Mouse (Mus musculus) forebrain, postnatal 0 days (tissue): ENCODE results near the gene Mgat5. TPM values are rescaled to one million over a fixed set of nuclear protein-coding genes. Genes with fewer than 3 reads are reported as not detected.

Experiments
- ATAC-seq: fragments of 200-750 bp; cut with Nextera tagmentation; 2 replicates; pipeline ENCODE4 v1.8.0; 2017; ENCODE audit warnings: mild to moderate bottlenecking, moderate library complexity
- DNase-seq: peaks from one replicate; pipeline ENCODE4 v3.0.0-alpha.2; 2015
- H3K27ac ChIP-seq: fragments of 300-500 bp; sonication (generic); 2 replicates; pipeline ENCODE4 v1.5.1; 2014; ENCODE audit warnings: low read depth, mild to moderate bottlenecking, antibody characterized with exemption, low read length, moderate library complexity, mixed read lengths
- H3K27me3 ChIP-seq: fragments of 300-500 bp; sonication (generic); 2 replicates; pipeline ENCODE4 v1.6.1; 2014; ENCODE audit warnings: mild to moderate bottlenecking, low read length, mixed read lengths; ENCODE audit not compliant: insufficient read depth
- H3K36me3 ChIP-seq: fragments of 300-500 bp; sonication (generic); 2 replicates; pipeline ENCODE4 v1.6.1; 2014; ENCODE audit warnings: mild to moderate bottlenecking, moderate library complexity; ENCODE audit not compliant: insufficient read depth
- H3K4me1 ChIP-seq: fragments of 300-500 bp; sonication (generic); 2 replicates; pipeline ENCODE4 v1.6.1; 2014; ENCODE audit warnings: antibody characterized with exemption; ENCODE audit not compliant: insufficient read depth
- H3K4me2 ChIP-seq: fragments of 300-500 bp; sonication (generic); 2 replicates; pipeline ENCODE4 v1.6.1; 2014; ENCODE audit warnings: low read depth, mild to moderate bottlenecking, moderate library complexity
- H3K4me3 ChIP-seq: fragments of 300-500 bp; sonication (generic); 2 replicates; pipeline ENCODE4 v1.5.1; 2014; ENCODE audit warnings: low read depth, low read length, mixed read lengths
- H3K9ac ChIP-seq: fragments of 300-500 bp; sonication (generic); 2 replicates; pipeline ENCODE4 v1.6.1; 2014; ENCODE audit warnings: mild to moderate bottlenecking
- H3K9me3 ChIP-seq: fragments of 300-500 bp; sonication (generic); 2 replicates; pipeline ENCODE4 v1.6.1; 2016; ENCODE audit warnings: low read length
- CTCF ChIP-seq: sonication (generic); IDR thresholded peaks from 2 replicates; pipeline ENCODE4 v1.5.1; 2016; ENCODE audit warnings: antibody characterized with exemption, control low read depth, low read depth
- WGBS: fragments of 180-500 bp; shearing (Covaris S2); extraction: QIAGEN DNeasy Blood & Tissue Kit; methylation state at CpG from one replicate; pipeline ENCODE4 v1.1.7; 2014; 5-methylcytosine and 5-hydroxymethylcytosine counted together
- polyA plus RNA-seq: library from polyadenylated mRNA; unstranded; fragments of >200 nt; fragmentation: Nextera tagmentation; extraction: Ambion mirVana; gene quantifications from 2 replicates; pipeline ENCODE4 v1.2.1, GENCODE M21; 2015
- total RNA-seq: library from RNA; depleted of rRNA; stranded (reverse); fragments of >200 nt; gene quantifications from 2 replicates; pipeline ENCODE4 v1.2.3, GENCODE M21; 2014

The Mgat5 gene
- total and polyA plus RNA-seq, 2 experiments from 2014 or later = 9.3 to 42.9 TPM

GRCm38 (mm10) chr1:127230468-127230867 is 25.7 kb downstream of the Mgat5 start:
- no peak for DNase-seq
- WGBS = 88% methylated on average over 2 of the region's 2 CpGs
- H3K36me3 ChIP-seq = no peaks in the 10 kb centered on the region
- TF ChIP-seq CTCF = no peak
- H3K9ac ChIP-seq = no peak overlapping the region
- no peaks in the 10 kb centered on the region for H3K9me3 ChIP-seq
- no peak for ATAC-seq
- no peak overlapping the region for H3K27ac ChIP-seq
- H3K4me3 ChIP-seq = no peak overlapping the region
- no peak overlapping the region for H3K4me2 ChIP-seq
- H3K27me3 ChIP-seq = no peaks in the 10 kb centered on the region
- no peaks in the 10 kb centered on the region for H3K4me1 ChIP-seq

GRCm38 (mm10) chr1:127233191-127233651 is 28.4 kb downstream of the Mgat5 start:
- ATAC-seq = no peak
- 82% methylated on average over 4 of the region's 4 CpGs for whole genome bisulfite sequencing
- Histone ChIP-seq H3K36me3 (no peaks in the 10 kb centered on the region), H3K4me2 (no peak overlapping the region), H3K4me1 (no peaks in the 10 kb centered on the region), H3K27me3 (no peaks in the 10 kb centered on the region), H3K27ac (no peak overlapping the region), H3K9ac (no peak overlapping the region), H3K9me3 (no peaks in the 10 kb centered on the region), H3K4me3 (no peak overlapping the region)
- no peak for TF ChIP-seq CTCF
- DNase-seq = no peak

GRCm38 (mm10) chr1:127235157-127235556 is 30.3 kb downstream of the Mgat5 start:
- no peak for TF ChIP-seq CTCF
- 90% methylated on average over 4 of the region's 4 CpGs for WGBS
- Histone ChIP-seq H3K4me3 (no peak overlapping the region), H3K27me3 (no peaks in the 10 kb centered on the region), H3K36me3 (no peaks in the 10 kb centered on the region), H3K9ac (no peak overlapping the region), H3K4me2 (no peak overlapping the region), H3K27ac (no peak overlapping the region), H3K9me3 (no peaks in the 10 kb centered on the region), H3K4me1 (no peaks in the 10 kb centered on the region)
- ATAC-seq = no peak
- DNase-seq = no peak

- Histone ChIP-seq H3K27ac (no peak overlapping the region), H3K4me3 (no peak overlapping the region), H3K36me3 (no peaks in the 10 kb centered on the region), H3K27me3 (no peaks in the 10 kb centered on the region), H3K4me2 (no peak overlapping the region), H3K4me1 (no peaks in the 10 kb centered on the region), H3K9ac (no peak overlapping the region), H3K9me3 (no peaks in the 10 kb centered on the region)
- 77% methylated on average over 8 of the region's 8 CpGs for WGBS
- no peak for TF ChIP-seq CTCF
- ATAC-seq = no peak
- no peak for DNase-seq
Measured at GRCm38 (mm10) chr1:127236396-127236795, 31.6 kb downstream of the Mgat5 start.

GRCm38 (mm10) chr1:127238871-127239314 is 34.1 kb downstream of the Mgat5 start:
- H3K4me3 ChIP-seq = no peak overlapping the region
- no peak overlapping the region for H3K4me2 ChIP-seq
- H3K9ac ChIP-seq = no peak overlapping the region
- no peaks in the 10 kb centered on the region for H3K9me3 ChIP-seq
- peak; percentile 36 for TF ChIP-seq CTCF
- WGBS = 38% methylated on average over 6 of the region's 6 CpGs
- no peak for ATAC-seq
- no peaks in the 10 kb centered on the region for H3K27me3 ChIP-seq
- no peak overlapping the region for H3K27ac ChIP-seq
- H3K36me3 ChIP-seq = no peaks in the 10 kb centered on the region
- DNase-seq = no peak
- H3K4me1 ChIP-seq = no peaks in the 10 kb centered on the region

GRCm38 (mm10) chr1:127239914-127240313 is 35.1 kb downstream of the Mgat5 start:
- H3K9me3 ChIP-seq = no peaks in the 10 kb centered on the region
- no peak overlapping the region for H3K4me2 ChIP-seq
- H3K27ac ChIP-seq = no peak overlapping the region
- no peak overlapping the region for H3K4me3 ChIP-seq
- DNase-seq = no peak
- H3K9ac ChIP-seq = no peak overlapping the region
- WGBS = 26% methylated on average over 6 of the region's 6 CpGs
- H3K4me1 ChIP-seq = no peaks in the 10 kb centered on the region
- ATAC-seq = peak; percentile 63
- no peaks in the 10 kb centered on the region for H3K36me3 ChIP-seq
- no peaks in the 10 kb centered on the region for H3K27me3 ChIP-seq
- TF ChIP-seq CTCF = no peak

- no peak overlapping the region for H3K9ac ChIP-seq
- no peak overlapping the region for H3K27ac ChIP-seq
- H3K4me1 ChIP-seq = no peaks in the 10 kb centered on the region
- 85% methylated on average over 15 of the region's 15 CpGs for WGBS
- no peaks in the 10 kb centered on the region for H3K36me3 ChIP-seq
- DNase-seq (no peak), ATAC-seq (no peak)
- no peaks in the 10 kb centered on the region for H3K9me3 ChIP-seq
- H3K4me2 ChIP-seq = no peak overlapping the region
- no peak overlapping the region for H3K4me3 ChIP-seq
- TF ChIP-seq CTCF = no peak
- H3K27me3 ChIP-seq = no peaks in the 10 kb centered on the region
Measured at GRCm38 (mm10) chr1:127242151-127242887, 37.5 kb downstream of the Mgat5 start.
